Mouse (Mus musculus): ENCODE results near the gene Tcl1b2. TPM values are rescaled to one million over a fixed set of nuclear protein-coding genes. Genes with fewer than 3 reads are reported as not detected.

Gene Tcl1b2
- not detected in 2 replicates for polyA plus RNA-seq (2012; ENCODE audit: low replicate concordance)

DNA sequence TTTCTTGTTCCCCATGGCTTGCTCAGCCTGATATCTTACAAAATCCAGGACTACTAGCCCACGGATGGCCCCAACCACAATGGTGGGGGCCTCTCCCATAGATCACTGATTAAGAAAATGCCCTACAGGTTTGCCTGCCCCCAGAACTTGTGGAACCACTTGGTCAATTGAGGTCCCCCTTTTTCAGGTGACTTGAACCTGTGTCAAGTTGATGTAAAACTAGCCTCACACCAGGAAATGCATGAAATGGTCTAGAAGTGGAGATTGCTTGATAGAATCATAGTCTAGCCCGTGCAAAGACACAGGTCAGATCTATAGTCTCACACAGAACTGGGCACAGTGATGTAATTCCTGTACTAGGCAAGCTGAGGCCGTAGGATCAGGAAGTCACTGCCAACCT is at the start of gene Tcl1b2:
Tcl1b2 (plus strand) TSS at position 301 of the 400 bp plus-strand sequence.

GRCm38 (mm10) chr12:105159390-105159789 is 13.6 kb downstream of the Tcl1b2 start, which contains the start of gene Tcl1b1:
Gene Tcl1b1 (plus strand): TSS chr12:105159690.

GRCm38 (mm10) chr12:105176044-105176443 is 30.2 kb downstream of the Tcl1b2 start, which contains the start of gene Tcl1b5:
Gene Tcl1b5 (plus strand): TSS chr12:105176344.

GRCm38 (mm10) chr12:105190743-105191142 is 44.9 kb downstream of the Tcl1b2 start, which contains the start of gene Tcl1b3:
Gene Tcl1b3 (plus strand): TSS chr12:105191043.

GRCm38 (mm10) chr12:105201657-105202056 is 55.8 kb downstream of the Tcl1b2 start, which contains the start of gene Tcl1b4:
Gene Tcl1b4 (plus strand): TSS chr12:105201957.

Other genes with a start within 250 kb of the Tcl1b2 start
- gene Syne3, start 136.2 kb upstream of the Tcl1b2 start, polyA plus RNA-seq (2012; ENCODE audit: low replicate concordance), result 7.3 and 13.2 TPM in 2 replicates
- gene Glrx5, start 113.3 kb upstream of the Tcl1b2 start, polyA plus RNA-seq (2012; ENCODE audit: low replicate concordance), result 216 and 244 TPM in 2 replicates
- gene Tcl1b1, start 13.7 kb downstream of the Tcl1b2 start, polyA plus RNA-seq (2012; ENCODE audit: low replicate concordance), result not detected in 2 replicates
- 0.23 TPM in 1 of 2 replicates, not detected in the other for gene Tcl1b5, start 30.3 kb downstream of the Tcl1b2 start, polyA plus RNA-seq (2012; ENCODE audit: low replicate concordance)
- gene Tcl1b3, start 45.0 kb downstream of the Tcl1b2 start, polyA plus RNA-seq (2012; ENCODE audit: low replicate concordance), result not detected in 2 replicates
- gene Tcl1b4, start 55.9 kb downstream of the Tcl1b2 start, polyA plus RNA-seq (2012; ENCODE audit: low replicate concordance), result not detected in 2 replicates
- not detected in 2 replicates for gene Tcl1, start 76.8 kb downstream of the Tcl1b2 start, polyA plus RNA-seq (2012; ENCODE audit: low replicate concordance)
- not detected in 2 replicates for gene Tunar, start 187.9 kb downstream of the Tcl1b2 start, polyA plus RNA-seq (2012; ENCODE audit: low replicate concordance)